Mouse (Mus musculus): ENCODE data around the gene Ssmem1. TPM values are rescaled to one million over a fixed set of nuclear protein-coding genes. Genes with fewer than 3 reads are reported as not detected.

Gene Ssmem1
- polyA plus RNA-seq (2012): not detected in 2 replicates

- TF ChIP-seq GATA1 (IDR thresholded peaks at IDR 0.05; ENCODE audit: low read length): no peak
These were observed at the start of gene Ssmem1, which contains the start of gene Tmem209 for GRCm38 (mm10) chr6:30509265-30510239. Gene Ssmem1, plus strand, starts transcription at chr6:30509849. Gene Tmem209, minus strand, starts transcription at chr6:30509783.

GRCm38 (mm10) chr6:30460750-30461446 is 48.8 kb upstream of the Ssmem1 start:
- no peak for TF ChIP-seq GATA1 (IDR thresholded peaks at IDR 0.05; ENCODE audit: low read length)

- no peak for TF ChIP-seq GATA1 (IDR thresholded peaks at IDR 0.05; ENCODE audit: low read length)
These were observed 47.8 kb upstream of the Ssmem1 start for GRCm38 (mm10) chr6:30461755-30462344.

- TF ChIP-seq GATA1 (IDR thresholded peaks at IDR 0.05; ENCODE audit: low read length): no peak
These were observed 46.8 kb upstream of the Ssmem1 start for GRCm38 (mm10) chr6:30462822-30463221.

GRCm38 (mm10) chr6:30465586-30465985 is 44.1 kb upstream of the Ssmem1 start:
- no peak for TF ChIP-seq GATA1 (IDR thresholded peaks at IDR 0.05; ENCODE audit: low read length)

GRCm38 (mm10) chr6:30468058-30468457 is 41.6 kb upstream of the Ssmem1 start:
- TF ChIP-seq GATA1 (IDR thresholded peaks at IDR 0.05; ENCODE audit: low read length): no peak

- no peak for TF ChIP-seq GATA1 (IDR thresholded peaks at IDR 0.05; ENCODE audit: low read length)
These were observed 41.0 kb upstream of the Ssmem1 start for GRCm38 (mm10) chr6:30468684-30469083.

- TF ChIP-seq GATA1 (IDR thresholded peaks at IDR 0.05; ENCODE audit: low read length): no peak
These were observed 40.3 kb upstream of the Ssmem1 start for GRCm38 (mm10) chr6:30469370-30469769.

GRCm38 (mm10) chr6:30471706-30472105 is 37.9 kb upstream of the Ssmem1 start:
- no peak for TF ChIP-seq GATA1 (IDR thresholded peaks at IDR 0.05; ENCODE audit: low read length)

- no peak for TF ChIP-seq GATA1 (IDR thresholded peaks at IDR 0.05; ENCODE audit: low read length)
These were observed 33.5 kb upstream of the Ssmem1 start for GRCm38 (mm10) chr6:30476025-30476765.

- no peak for TF ChIP-seq GATA1 (IDR thresholded peaks at IDR 0.05; ENCODE audit: low read length)
These were observed 32.4 kb upstream of the Ssmem1 start for GRCm38 (mm10) chr6:30477210-30477714.

- TF ChIP-seq GATA1 (IDR thresholded peaks at IDR 0.05; ENCODE audit: low read length): no peak
These were observed 31.9 kb upstream of the Ssmem1 start for GRCm38 (mm10) chr6:30477784-30478183.

GRCm38 (mm10) chr6:30479418-30479817 is 30.2 kb upstream of the Ssmem1 start:
- no peak for TF ChIP-seq GATA1 (IDR thresholded peaks at IDR 0.05; ENCODE audit: low read length)

GRCm38 (mm10) chr6:30482908-30483307 is 26.7 kb upstream of the Ssmem1 start:
- TF ChIP-seq GATA1 (IDR thresholded peaks at IDR 0.05; ENCODE audit: low read length): no peak

GRCm38 (mm10) chr6:30486504-30486903 is 23.1 kb upstream of the Ssmem1 start:
- TF ChIP-seq GATA1 (IDR thresholded peaks at IDR 0.05; ENCODE audit: low read length): no peak
